Mouse (Mus musculus) liver, postnatal 0 days (tissue): ENCODE data around the gene Car10. TPM values are rescaled to one million over a fixed set of nuclear protein-coding genes. Genes with fewer than 3 reads are reported as not detected.

ENCODE experiments used
- ATAC-seq: fragments of 200-750 bp; cut with Nextera tagmentation; 2 replicates; pipeline ENCODE4 v1.8.0; 2017; ENCODE audit warnings: mild to moderate bottlenecking, moderate library complexity
- DNase-seq: peaks from one replicate; pipeline ENCODE4 v3.0.0-alpha.2; 2016
- H3K27ac ChIP-seq: fragments of 300-500 bp; sonication (generic); 2 replicates; pipeline ENCODE4 v1.5.1; 2014; ENCODE audit warnings: antibody characterized with exemption, moderate library complexity, mild to moderate bottlenecking, low read depth
- H3K27me3 ChIP-seq: fragments of 300-500 bp; sonication (generic); 2 replicates; pipeline ENCODE4 v1.6.1; 2014; ENCODE audit warnings: low read length, control low read depth, mixed read lengths; ENCODE audit not compliant: insufficient read depth
- H3K36me3 ChIP-seq: fragments of 300-500 bp; sonication (generic); replicated peaks from 2 replicates; pipeline ENCODE4 v1.6.1; 2014; ENCODE audit warnings: mild to moderate bottlenecking, control low read depth, low read length, moderate library complexity, mixed read lengths; ENCODE audit not compliant: insufficient read depth
- H3K4me1 ChIP-seq: fragments of 300-500 bp; sonication (generic); 2 replicates; pipeline ENCODE4 v1.6.1; 2014; ENCODE audit warnings: antibody characterized with exemption, mild to moderate bottlenecking, control low read depth; ENCODE audit not compliant: insufficient read depth
- H3K4me2 ChIP-seq: fragments of 300-500 bp; sonication (generic); 2 replicates; pipeline ENCODE4 v1.6.1; 2014; ENCODE audit warnings: low read depth, mild to moderate bottlenecking, low read length, moderate library complexity, mixed read lengths
- H3K4me3 ChIP-seq: fragments of 300-500 bp; sonication (generic); 2 replicates; pipeline ENCODE4 v1.5.1; 2014; ENCODE audit warnings: low read depth, low read length
- H3K9ac ChIP-seq: fragments of 300-500 bp; sonication (generic); replicated peaks from 2 replicates; pipeline ENCODE4 v1.6.1; 2014; ENCODE audit warnings: mild to moderate bottlenecking, moderate library complexity
- H3K9me3 ChIP-seq: fragments of 300-500 bp; sonication (generic); 2 replicates; pipeline ENCODE4 v1.6.1; 2016; ENCODE audit warnings: mild to moderate bottlenecking, control low read depth, low read length, mixed read lengths
- CTCF ChIP-seq: sonication (generic); IDR thresholded peaks from 2 replicates; pipeline ENCODE4 v1.5.1; 2016; ENCODE audit warnings: antibody characterized with exemption, low read depth
- EP300 ChIP-seq: IDR thresholded peaks from 2 replicates; pipeline ENCODE4 v1.6.1; 2016; ENCODE audit warnings: antibody characterized with exemption, low read depth, mild to moderate bottlenecking
- WGBS: fragments of 180-500 bp; shearing (Covaris S2); extraction: QIAGEN DNeasy Blood & Tissue Kit; methylation state at CpG from one replicate; pipeline ENCODE4 v1.1.7; 2014; ENCODE audit not compliant: insufficient replicate concordance; 5-methylcytosine and 5-hydroxymethylcytosine counted together
- polyA plus RNA-seq: library from polyadenylated mRNA; unstranded; fragments of >200 nt; fragmentation: Nextera tagmentation; extraction: Ambion mirVana; gene quantifications from 2 replicates; pipeline ENCODE4 v1.2.1, GENCODE M21; 2015

The Car10 gene
- polyA plus RNA-seq, 1 experiment from 2014 or later: not detected

- Histone ChIP-seq H3K4me1 (no peaks in the 10 kb centered on the region), H3K27me3 (no peaks in the 10 kb centered on the region), H3K4me3 (no peak overlapping the region), H3K4me2 (no peak overlapping the region), H3K9ac (no peak overlapping the region), H3K9me3 (no peaks in the 10 kb centered on the region), H3K27ac (no peak overlapping the region), H3K36me3 (no peaks in the 10 kb centered on the region)
- no peak for TF ChIP-seq CTCF
- no peak for TF ChIP-seq EP300
- ATAC-seq (no peak), DNase-seq (no peak)
- WGBS: 72% methylated on average over 3 of the region's 3 CpGs
These were observed 390.2 kb downstream of the Car10 start for GRCm38 (mm10) chr11:93487913-93488604.

DNA sequence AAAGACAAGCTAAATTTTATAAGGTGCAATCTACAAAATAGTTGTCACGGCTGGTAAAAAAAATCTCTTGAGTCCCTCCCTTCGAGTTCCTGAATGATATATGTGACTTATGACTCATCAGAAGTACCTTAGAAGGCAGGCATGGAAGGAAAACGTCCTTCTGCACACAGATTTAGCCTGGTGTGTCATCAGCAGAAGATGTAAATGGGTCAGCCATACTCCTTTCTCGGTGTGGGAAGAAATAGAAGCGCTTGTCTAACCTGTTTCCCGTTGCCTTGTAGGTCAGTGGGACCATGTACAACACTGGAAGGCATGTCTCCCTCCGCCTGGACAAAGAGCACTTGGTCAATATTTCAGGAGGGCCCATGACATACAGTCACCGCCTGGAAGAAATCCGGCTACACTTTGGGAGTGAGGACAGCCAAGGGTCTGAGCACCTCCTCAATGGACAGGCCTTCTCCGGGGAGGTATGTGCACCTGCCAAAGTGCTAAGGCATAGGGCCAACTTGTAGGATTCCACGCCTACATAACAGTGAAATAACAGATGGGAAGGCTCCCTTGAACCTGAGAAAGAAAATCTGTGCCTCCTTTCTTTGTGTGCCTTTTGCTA, 392.5 kb downstream of the Car10 start:
- ATAC-seq (no peak), DNase-seq (no peak)
- Histone ChIP-seq H3K4me3 (no peak overlapping the region), H3K27me3 (no peaks in the 10 kb centered on the region), H3K36me3 (no peaks in the 10 kb centered on the region), H3K9ac (no peak overlapping the region), H3K27ac (no peak overlapping the region), H3K4me1 (no peaks in the 10 kb centered on the region), H3K9me3 (no peaks in the 10 kb centered on the region), H3K4me2 (no peak overlapping the region)
- WGBS: 71% methylated on average over 11 of the region's 11 CpGs
- TF ChIP-seq EP300: no peak
- no peak for TF ChIP-seq CTCF

DNA sequence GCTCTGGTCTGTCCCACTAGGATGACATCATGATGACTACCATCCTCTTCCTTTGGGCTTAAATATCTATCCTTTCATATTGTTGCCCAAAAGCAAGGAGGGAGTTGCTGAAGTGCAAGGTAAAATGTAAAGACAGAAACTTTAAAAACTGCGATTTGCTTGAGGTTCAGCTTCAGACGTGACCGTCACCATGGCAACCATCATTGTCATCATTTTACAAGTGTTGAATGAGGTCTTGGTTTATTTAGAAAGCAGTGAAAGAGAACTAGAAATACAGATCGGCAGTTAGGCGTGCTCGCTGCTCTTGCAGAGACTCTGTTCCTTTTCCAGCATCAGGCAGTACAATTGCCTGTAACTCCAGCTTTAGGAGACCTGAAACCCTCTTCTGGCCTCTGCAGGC, 400.1 kb downstream of the Car10 start:
- ATAC-seq: no peak
- no peak overlapping the region for H3K4me3 ChIP-seq
- no peaks in the 10 kb centered on the region for H3K27me3 ChIP-seq
- H3K27ac ChIP-seq: no peak overlapping the region
- WGBS: 84% methylated on average over 6 of the region's 6 CpGs
- H3K36me3 ChIP-seq: no peaks in the 10 kb centered on the region
- no peaks in the 10 kb centered on the region for H3K9me3 ChIP-seq
- DNase-seq: no peak
- no peak for TF ChIP-seq EP300
- TF ChIP-seq CTCF: no peak
- H3K4me2 ChIP-seq: no peak overlapping the region
- no peaks in the 10 kb centered on the region for H3K4me1 ChIP-seq
- no peak overlapping the region for H3K9ac ChIP-seq

GRCm38 (mm10) chr11:93500442-93500841, 402.6 kb downstream of the Car10 start:
- ATAC-seq: no peak

GRCm38 (mm10) chr11:93501671-93502070, 403.8 kb downstream of the Car10 start:
- Histone ChIP-seq H3K9me3 (no peaks in the 10 kb centered on the region), H3K27me3 (no peaks in the 10 kb centered on the region), H3K4me2 (no peak overlapping the region), H3K9ac (no peak overlapping the region), H3K4me1 (no peaks in the 10 kb centered on the region), H3K27ac (no peak overlapping the region), H3K4me3 (no peak overlapping the region), H3K36me3 (no peaks in the 10 kb centered on the region)
- DNase-seq (no peak), ATAC-seq (no peak)
- no peak for TF ChIP-seq EP300
- TF ChIP-seq CTCF: no peak
- 64% methylated on average over 5 of the region's 5 CpGs for WGBS

More at GRCm38 (mm10) chr11:93500442-93500841, 402.6 kb downstream of the Car10 start:
- TF ChIP-seq EP300: no peak
- TF ChIP-seq CTCF: no peak
- Histone ChIP-seq H3K4me1 (no peaks in the 10 kb centered on the region), H3K4me3 (no peak overlapping the region), H3K4me2 (no peak overlapping the region), H3K9me3 (no peaks in the 10 kb centered on the region), H3K27ac (no peak overlapping the region), H3K36me3 (no peaks in the 10 kb centered on the region), H3K9ac (no peak overlapping the region), H3K27me3 (no peaks in the 10 kb centered on the region)
- no peak for DNase-seq
- WGBS: 49% methylated on average over 4 of the region's 4 CpGs

DNA sequence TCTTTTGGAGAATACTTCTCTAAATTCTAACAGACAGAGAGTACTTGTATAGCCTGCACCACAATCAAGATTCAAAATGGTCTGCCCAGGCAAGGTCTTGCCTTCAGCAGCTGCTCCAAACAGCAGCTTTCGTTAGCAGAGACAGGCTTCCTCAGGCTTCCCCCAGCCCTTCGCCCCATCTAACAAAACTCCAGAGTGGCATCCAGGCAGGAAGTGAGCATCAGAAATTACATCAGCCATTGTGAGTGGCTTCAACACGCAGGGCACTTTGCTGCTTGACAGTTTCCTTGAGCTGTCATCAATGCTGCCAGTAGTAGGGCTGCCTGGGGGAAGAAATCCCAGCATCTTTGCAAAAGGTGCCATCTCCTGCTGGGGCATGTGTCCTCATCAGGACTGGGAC, 405.0 kb downstream of the Car10 start:
- no peaks in the 10 kb centered on the region for H3K4me1 ChIP-seq
- TF ChIP-seq EP300 (no peak), CTCF (no peak)
- H3K36me3 ChIP-seq: no peaks in the 10 kb centered on the region
- no peak overlapping the region for H3K4me2 ChIP-seq
- 18% methylated on average over 3 of the region's 3 CpGs for WGBS
- no peak overlapping the region for H3K9ac ChIP-seq
- ATAC-seq: no peak
- no peak overlapping the region for H3K27ac ChIP-seq
- no peak overlapping the region for H3K4me3 ChIP-seq
- no peaks in the 10 kb centered on the region for H3K9me3 ChIP-seq
- no peak for DNase-seq
- H3K27me3 ChIP-seq: no peaks in the 10 kb centered on the region
